Mouse (Mus musculus): Measurements from ENCODE around the gene Myl6b.

Myl6b gene

GRCm38 (mm10) chr10:128516677-128517076 lies 18.2 kb upstream of the Myl6b start:
- no peak for DNase-seq

- DNase-seq, result no peak
Measured at GRCm38 (mm10) chr10:128516029-128516428, 17.5 kb upstream of the Myl6b start.

- DNase-seq, result no peak
Measured at GRCm38 (mm10) chr10:128515044-128515443, 16.6 kb upstream of the Myl6b start.

GRCm38 (mm10) chr10:128511761-128512160 lies 13.3 kb upstream of the Myl6b start:
- no peak for DNase-seq

- no peak for DNase-seq
Measured at GRCm38 (mm10) chr10:128511189-128511588, 12.7 kb upstream of the Myl6b start.

GRCm38 (mm10) chr10:128510301-128510700 lies 11.8 kb upstream of the Myl6b start:
- no peak for DNase-seq

- no peak for DNase-seq
Measured at GRCm38 (mm10) chr10:128509831-128510230, 11.3 kb upstream of the Myl6b start.

- no peak for DNase-seq
Measured at GRCm38 (mm10) chr10:128509203-128509602, 10.7 kb upstream of the Myl6b start.

- no peak for DNase-seq
Measured at GRCm38 (mm10) chr10:128508260-128508659, 9.8 kb upstream of the Myl6b start.

- no peak for DNase-seq
Measured at GRCm38 (mm10) chr10:128505974-128506373, 7.5 kb upstream of the Myl6b start.

GRCm38 (mm10) chr10:128505371-128505667 lies 6.8 kb upstream of the Myl6b start:
- peak; percentile 54 for DNase-seq

- no peak for DNase-seq
Measured at GRCm38 (mm10) chr10:128504641-128505370, 6.3 kb upstream of the Myl6b start.

- no peak for DNase-seq
Measured at GRCm38 (mm10) chr10:128504012-128504411, 5.5 kb upstream of the Myl6b start.

- no peak for DNase-seq
Measured at GRCm38 (mm10) chr10:128503532-128503931, 5.0 kb upstream of the Myl6b start.

- peak; percentile 40 for DNase-seq
Measured at GRCm38 (mm10) chr10:128502341-128502740, 3.9 kb upstream of the Myl6b start.

- DNase-seq, result peak; percentile 63
Measured at GRCm38 (mm10) chr10:128499116-128499671, 709 bp upstream of the Myl6b start.

GRCm38 (mm10) chr10:128497134-128497737 lies 1.2 kb downstream of the Myl6b start:
- DNase-seq, result no peak

- no peak for DNase-seq
Measured at GRCm38 (mm10) chr10:128496509-128497077, 1.9 kb downstream of the Myl6b start.

GRCm38 (mm10) chr10:128495903-128496302 lies 2.6 kb downstream of the Myl6b start:
- no peak for DNase-seq

GRCm38 (mm10) chr10:128495270-128495669 lies 3.2 kb downstream of the Myl6b start:
- no peak for DNase-seq

- peak; percentile 34 for DNase-seq
Measured at GRCm38 (mm10) chr10:128494667-128495245, 3.7 kb downstream of the Myl6b start.

- DNase-seq, result peak; percentile 98
Measured at GRCm38 (mm10) chr10:128493695-128494666, 4.5 kb downstream of the Myl6b start, which contains the start of gene Myl6. Gene Myl6, minus strand, starts transcription at chr10:128494145.

Measured in kidney, adult 11 months (tissue).